Mouse (Mus musculus): ENCODE measurements around the gene Cdon.

GRCm38 (mm10) chr9:35541024-35541423 lies 120.1 kb downstream of the Cdon start:
- TF ChIP-seq POLR2A (IDR thresholded peaks at IDR 0.05; ENCODE audit: borderline replicate concordance, low read depth, low read length) (no peak), CTCF (IDR thresholded peaks at IDR 0.05; ENCODE audit: low read depth, low read length) (no peak)

All from bone marrow macrophage, adult 2 months (primary cell).